Mouse (Mus musculus): ENCODE results near the gene Acads.

GRCm38 (mm10) chr5:115113244-115113643 lies 5.9 kb downstream of the Acads start:
- no peak for TF ChIP-seq POLR2A (IDR thresholded peaks at IDR 0.05; ENCODE audit: borderline replicate concordance, extremely low read depth, insufficient read depth, insufficient read length, poor library complexity, severe bottlenecking)
- TF ChIP-seq CTCF (IDR thresholded peaks at IDR 0.05; ENCODE audit: borderline replicate concordance, extremely low read depth, insufficient read depth, insufficient read length) = no peak
